Mouse (Mus musculus) midbrain, embryonic 11.5 days (tissue): Measurements from ENCODE around the gene Alg14. TPM values are rescaled to one million over a fixed set of nuclear protein-coding genes. Genes with fewer than 3 reads are reported as not detected.
A peak's percentile ranks its signal among the peaks of the same experiment; 100 is the strongest.

Source experiments
- ATAC-seq: fragments of 200-750 bp; cut with Nextera tagmentation; 2 replicates; pipeline ENCODE4 v1.8.0; 2017; ENCODE audit warnings: moderate TSS enrichment, moderate library complexity; ENCODE audit not compliant: low FRiP score
- DNase-seq: peaks from one replicate; pipeline ENCODE4 v3.0.0; 2015; ENCODE audit warnings: low spot score; ENCODE audit errors: missing footprints
- H3K27ac ChIP-seq: fragments of 300-500 bp; sonication (generic); 2 replicates; pipeline ENCODE4 v1.5.1; 2014; ENCODE audit warnings: low read depth, low read length
- H3K27me3 ChIP-seq: fragments of 300-500 bp; sonication (generic); 2 replicates; pipeline ENCODE4 v1.6.1; 2014; ENCODE audit warnings: mild to moderate bottlenecking, low read length, moderate library complexity, mixed read lengths; ENCODE audit not compliant: control insufficient read depth, insufficient read depth
- H3K36me3 ChIP-seq: fragments of 300-500 bp; sonication (generic); 2 replicates; pipeline ENCODE4 v1.6.1; 2014; ENCODE audit warnings: mild to moderate bottlenecking, low read length, moderate library complexity, mixed read lengths; ENCODE audit not compliant: control insufficient read depth, insufficient read depth
- H3K4me1 ChIP-seq: fragments of 300-500 bp; sonication (generic); 2 replicates; pipeline ENCODE4 v1.6.1; 2014; ENCODE audit warnings: low read length; ENCODE audit not compliant: control insufficient read depth, insufficient read depth
- H3K4me2 ChIP-seq: fragments of 300-500 bp; sonication (generic); 2 replicates; pipeline ENCODE4 v1.6.1; 2014; ENCODE audit warnings: mild to moderate bottlenecking, moderate library complexity
- H3K4me3 ChIP-seq: fragments of 300-500 bp; sonication (generic); 2 replicates; pipeline ENCODE4 v1.5.1; 2014; ENCODE audit warnings: low read depth, low read length
- H3K9ac ChIP-seq: fragments of 300-500 bp; sonication (generic); 2 replicates; pipeline ENCODE4 v1.6.1; 2014; ENCODE audit warnings: low read length
- H3K9me3 ChIP-seq: fragments of 300-500 bp; sonication (generic); 2 replicates; pipeline ENCODE4 v1.6.1; 2016; ENCODE audit warnings: low read length; ENCODE audit not compliant: control insufficient read depth
- WGBS: fragments of 180-500 bp; shearing (Covaris S2); extraction: QIAGEN DNeasy Blood & Tissue Kit; methylation state at CpG from one replicate; pipeline ENCODE4 v1.1.7; 2014; 5-methylcytosine and 5-hydroxymethylcytosine counted together
- polyA plus RNA-seq: library from polyadenylated mRNA; unstranded; fragments of >200 nt; fragmentation: Nextera tagmentation; extraction: Ambion mirVana; gene quantifications from 2 replicates; pipeline ENCODE4 v1.2.1, GENCODE M21; 2014

The Alg14 gene
- polyA plus RNA-seq, 1 experiment from 2014 or later: 38.0 TPM

DNA sequence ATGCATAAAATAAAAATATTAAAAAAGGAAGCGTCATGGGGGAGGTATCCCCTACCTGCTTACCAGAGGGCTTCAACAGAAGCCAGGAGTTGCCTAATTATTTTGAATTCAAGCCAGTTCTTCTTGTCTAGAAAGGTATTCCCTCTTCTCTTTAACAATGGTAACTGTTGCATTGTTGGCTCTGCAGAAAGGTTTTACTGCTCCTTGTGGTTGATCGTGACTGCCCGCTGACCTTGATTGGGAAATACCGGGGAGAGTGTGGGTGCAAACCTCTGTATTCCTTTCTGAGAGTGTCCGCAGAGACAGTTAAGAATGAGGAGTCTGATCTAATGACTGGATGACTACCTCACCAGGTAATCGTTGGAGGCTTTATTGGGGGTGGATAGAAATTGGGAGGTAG lies 59.7 kb downstream of the Alg14 start:
- Histone ChIP-seq H3K27me3 (no peaks in the 10 kb centered on the region; the same call in 1 of the 2 replicates), H3K4me1 (peaks cover 20% of the 10 kb centered on the region), H3K4me2 (no peak overlapping the region), H3K4me3 (no peak overlapping the region), H3K27ac (no peak overlapping the region), H3K36me3 (no peaks in the 10 kb centered on the region), H3K9ac (no peak overlapping the region), H3K9me3 (no peaks in the 10 kb centered on the region)
- ATAC-seq: no peak
- DNase-seq: no peak
- WGBS: 93% methylated on average over 6 of the region's 6 CpGs

DNA sequence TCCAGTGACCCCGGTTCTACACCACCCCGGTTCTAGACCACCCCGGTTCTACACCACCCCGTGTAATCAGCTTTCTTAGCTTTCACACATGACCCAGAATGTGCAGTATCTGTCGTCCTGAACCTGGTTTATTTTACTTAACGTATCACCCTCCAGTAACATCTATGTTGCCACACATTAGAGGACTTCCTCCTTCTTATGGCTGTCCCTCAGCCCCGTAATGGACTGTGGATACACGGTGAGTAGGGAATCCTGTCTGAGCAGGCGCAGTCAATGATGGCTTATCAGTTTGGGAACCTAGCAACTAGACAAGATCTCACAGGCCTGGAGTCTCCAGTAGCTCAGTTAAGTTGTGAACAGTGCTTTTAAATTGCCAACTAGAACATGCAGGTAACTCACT lies 62.7 kb downstream of the Alg14 start:
- peaks cover 14% of the 10 kb centered on the region for H3K4me1 ChIP-seq
- DNase-seq: no peak
- no peaks in the 10 kb centered on the region for H3K9me3 ChIP-seq
- no peak overlapping the region for H3K4me3 ChIP-seq
- WGBS: 90% methylated on average over 9 of the region's 9 CpGs
- no peak for ATAC-seq
- no peak overlapping the region for H3K4me2 ChIP-seq
- no peaks in the 10 kb centered on the region; the same call in 1 of the 2 replicates for H3K27me3 ChIP-seq
- no peak overlapping the region for H3K9ac ChIP-seq
- H3K27ac ChIP-seq: no peak overlapping the region
- H3K36me3 ChIP-seq: no peaks in the 10 kb centered on the region

DNA sequence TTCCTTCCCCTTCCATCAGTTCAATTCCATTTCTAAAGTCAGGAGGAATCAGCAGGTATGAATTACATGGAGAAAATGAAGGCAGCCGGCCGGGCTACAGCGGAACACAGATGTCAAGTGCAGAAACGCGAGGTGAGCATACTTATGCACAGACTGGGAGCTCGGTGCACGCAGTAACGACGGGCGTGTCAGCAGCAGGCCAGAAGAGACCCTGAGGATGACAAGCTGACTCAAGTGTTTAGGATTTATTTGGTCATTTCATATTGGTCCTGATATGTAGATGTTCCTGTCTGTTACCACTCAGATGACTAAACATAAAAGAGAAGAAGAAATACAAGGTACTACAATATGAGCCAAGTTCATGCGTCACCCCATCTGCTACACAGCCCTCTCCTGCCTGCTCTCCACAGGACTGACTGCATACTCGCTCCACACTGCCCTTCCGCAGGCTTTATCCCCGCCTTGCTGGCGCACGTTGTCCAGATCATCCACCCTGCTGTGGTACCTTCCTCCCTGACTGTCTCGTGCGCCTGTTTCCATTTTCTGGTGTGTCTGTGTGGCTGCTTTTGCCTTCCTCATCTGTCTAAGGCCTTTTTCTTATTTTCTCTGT lies 63.4 kb downstream of the Alg14 start:
- no peaks in the 10 kb centered on the region for H3K9me3 ChIP-seq
- peaks cover 7% of the 10 kb centered on the region for H3K4me1 ChIP-seq
- WGBS: 87% methylated on average over 18 of the region's 18 CpGs
- H3K9ac ChIP-seq: no peak overlapping the region
- no peak overlapping the region for H3K27ac ChIP-seq
- no peaks in the 10 kb centered on the region; the same call in 1 of the 2 replicates for H3K36me3 ChIP-seq
- ATAC-seq (no peak), DNase-seq (no peak)
- H3K27me3 ChIP-seq: no peaks in the 10 kb centered on the region; the same call in 1 of the 2 replicates
- H3K4me2 ChIP-seq: no peak overlapping the region
- no peak overlapping the region for H3K4me3 ChIP-seq

DNA sequence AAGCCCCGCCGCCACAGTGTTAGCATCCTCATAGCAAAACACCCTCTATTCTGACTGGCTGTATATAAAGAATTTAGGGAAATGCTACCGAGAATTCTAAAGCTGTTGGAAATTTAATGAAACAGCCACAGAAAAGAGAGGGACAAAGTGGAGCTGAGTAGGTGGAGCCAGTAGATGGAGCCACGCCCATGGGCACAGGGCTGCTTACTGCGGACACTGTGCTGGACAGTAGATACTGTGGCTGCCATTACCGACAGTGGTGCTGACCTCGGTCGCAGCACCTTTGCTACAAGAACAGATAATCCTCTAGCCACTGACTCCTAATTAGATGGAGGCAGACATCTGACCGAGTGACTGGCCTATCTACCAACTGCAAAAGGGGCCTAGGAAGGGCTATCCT lies 64.0 kb downstream of the Alg14 start:
- H3K27ac ChIP-seq: no peak overlapping the region
- no peaks in the 10 kb centered on the region; the same call in 1 of the 2 replicates for H3K36me3 ChIP-seq
- no peak overlapping the region for H3K4me2 ChIP-seq
- ATAC-seq (no peak), DNase-seq (no peak)
- H3K4me1 ChIP-seq: peaks cover 1% of the 10 kb centered on the region; the same call in 1 of the 2 replicates
- no peaks in the 10 kb centered on the region for H3K9me3 ChIP-seq
- H3K4me3 ChIP-seq: no peak overlapping the region
- no peak overlapping the region for H3K9ac ChIP-seq
- no peaks in the 10 kb centered on the region; the same call in 1 of the 2 replicates for H3K27me3 ChIP-seq
- WGBS: 83% methylated on average over 9 of the region's 9 CpGs

DNA sequence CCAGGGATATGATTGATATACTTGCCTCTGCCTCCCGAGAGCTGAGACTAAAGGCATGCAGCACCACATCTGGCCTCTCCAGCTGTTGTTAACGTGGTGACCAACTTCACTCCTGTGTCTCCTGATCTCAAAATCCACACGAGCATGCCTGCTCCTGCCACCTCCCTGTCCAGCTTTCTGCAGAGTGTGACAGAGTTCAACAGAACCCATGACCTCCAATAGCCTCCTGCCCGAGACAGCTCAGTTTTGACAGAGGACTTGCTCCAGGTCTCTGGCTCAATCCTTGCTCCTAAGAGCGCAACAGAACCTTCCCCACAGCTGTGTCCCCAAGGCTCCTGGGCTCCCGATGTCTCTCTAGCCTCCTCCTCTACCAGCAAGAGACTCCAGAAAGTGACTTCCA lies 64.5 kb downstream of the Alg14 start:
- ATAC-seq (no peak), DNase-seq (no peak)
- no peak overlapping the region for H3K27ac ChIP-seq
- H3K4me3 ChIP-seq: no peak overlapping the region
- no peaks in the 10 kb centered on the region for H3K9me3 ChIP-seq
- no peaks in the 10 kb centered on the region; the same call in 1 of the 2 replicates for H3K36me3 ChIP-seq
- H3K4me2 ChIP-seq: no peak overlapping the region
- no peaks in the 10 kb centered on the region for H3K4me1 ChIP-seq
- 86% methylated on average over 6 of the region's 6 CpGs for WGBS
- H3K9ac ChIP-seq: no peak overlapping the region
- H3K27me3 ChIP-seq: no peaks in the 10 kb centered on the region; the same call in 1 of the 2 replicates

DNA sequence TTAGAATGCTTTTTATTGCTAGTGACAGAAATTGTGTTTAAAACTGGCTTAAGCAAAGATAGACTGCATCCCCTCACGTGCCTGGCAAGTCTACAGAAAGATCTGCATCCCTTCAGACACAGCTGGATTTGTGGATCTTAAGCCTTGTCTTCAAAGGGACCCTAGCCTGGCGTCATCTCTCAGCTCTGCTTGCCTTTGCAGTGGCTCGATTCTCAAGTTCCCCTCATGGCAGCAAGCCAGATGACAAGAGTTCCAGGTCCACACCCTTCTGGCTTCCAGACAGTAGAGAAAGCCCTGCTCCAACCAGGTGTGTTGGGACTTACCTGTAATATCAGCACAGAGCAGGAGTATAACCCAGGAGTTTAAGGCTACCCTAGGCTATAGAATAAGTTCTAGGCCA lies 65.5 kb downstream of the Alg14 start:
- DNase-seq (no peak), ATAC-seq (no peak)
- H3K4me2 ChIP-seq: no peak overlapping the region
- no peaks in the 10 kb centered on the region for H3K27me3 ChIP-seq
- 77% methylated on average over 3 of the region's 3 CpGs for WGBS
- no peaks in the 10 kb centered on the region; the same call in 1 of the 2 replicates for H3K36me3 ChIP-seq
- H3K9ac ChIP-seq: no peak overlapping the region
- H3K4me3 ChIP-seq: no peak overlapping the region
- no peaks in the 10 kb centered on the region for H3K9me3 ChIP-seq
- H3K27ac ChIP-seq: no peak overlapping the region
- no peaks in the 10 kb centered on the region for H3K4me1 ChIP-seq

DNA sequence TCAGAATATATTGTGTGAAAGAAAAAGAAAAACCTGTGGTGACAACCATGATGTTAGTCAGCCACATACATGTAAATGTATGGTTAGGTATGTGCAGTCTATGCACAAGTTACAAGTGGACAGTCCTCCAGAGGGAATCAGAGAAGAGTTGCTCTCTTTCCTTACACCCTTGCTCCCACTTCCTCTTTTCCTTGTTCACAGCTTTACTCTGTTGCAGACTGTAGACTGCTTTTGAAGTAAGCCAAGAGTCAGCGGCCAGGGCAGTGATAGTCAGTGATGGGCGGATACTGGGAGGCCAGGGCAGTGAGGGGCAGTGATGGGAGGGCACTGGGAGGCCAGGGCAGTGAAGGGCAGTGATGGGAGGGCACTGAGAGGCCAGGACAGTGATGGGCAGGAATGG lies 66.7 kb downstream of the Alg14 start:
- H3K27me3 ChIP-seq: no peaks in the 10 kb centered on the region
- WGBS: 73% methylated on average over 2 of the region's 2 CpGs
- ATAC-seq: no peak

DNA sequence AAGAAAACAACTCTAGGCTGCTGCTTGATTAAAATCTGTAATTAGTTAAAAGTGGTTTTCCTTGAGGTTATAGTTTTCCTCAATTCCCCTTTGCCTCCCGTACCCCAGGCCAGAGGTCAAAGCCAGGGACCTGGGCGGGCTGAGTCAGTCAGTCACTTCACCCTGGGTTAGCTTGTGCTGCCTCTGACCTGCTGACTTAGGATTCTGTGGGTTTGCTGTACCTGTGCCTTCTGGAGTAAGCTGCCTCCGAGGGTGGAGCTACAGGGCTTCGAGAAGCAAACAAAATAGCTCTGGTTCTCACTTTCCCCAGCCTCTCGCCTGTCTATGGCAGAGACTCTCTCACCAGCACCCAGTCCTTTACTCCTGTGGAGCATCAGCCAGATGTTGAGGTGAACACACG lies 67.3 kb downstream of the Alg14 start:
- WGBS: 84% methylated on average over 6 of the region's 6 CpGs
- Histone ChIP-seq H3K4me3 (no peak overlapping the region), H3K9ac (no peak overlapping the region), H3K4me1 (no peaks in the 10 kb centered on the region), H3K9me3 (no peaks in the 10 kb centered on the region), H3K36me3 (no peaks in the 10 kb centered on the region; the same call in 1 of the 2 replicates), H3K4me2 (no peak overlapping the region), H3K27me3 (no peaks in the 10 kb centered on the region), H3K27ac (no peak overlapping the region)
- DNase-seq (no peak), ATAC-seq (0 out of 2 replicates have a peak, but pooled peaks have one; percentile 50)

More for the DNA sequence above, 66.7 kb downstream of the Alg14 start:
- Histone ChIP-seq H3K9ac (no peak overlapping the region), H3K36me3 (no peaks in the 10 kb centered on the region; the same call in 1 of the 2 replicates), H3K4me3 (no peak overlapping the region), H3K4me1 (no peaks in the 10 kb centered on the region), H3K27ac (no peak overlapping the region), H3K9me3 (no peaks in the 10 kb centered on the region), H3K4me2 (no peak overlapping the region)
- DNase-seq: no peak

DNA sequence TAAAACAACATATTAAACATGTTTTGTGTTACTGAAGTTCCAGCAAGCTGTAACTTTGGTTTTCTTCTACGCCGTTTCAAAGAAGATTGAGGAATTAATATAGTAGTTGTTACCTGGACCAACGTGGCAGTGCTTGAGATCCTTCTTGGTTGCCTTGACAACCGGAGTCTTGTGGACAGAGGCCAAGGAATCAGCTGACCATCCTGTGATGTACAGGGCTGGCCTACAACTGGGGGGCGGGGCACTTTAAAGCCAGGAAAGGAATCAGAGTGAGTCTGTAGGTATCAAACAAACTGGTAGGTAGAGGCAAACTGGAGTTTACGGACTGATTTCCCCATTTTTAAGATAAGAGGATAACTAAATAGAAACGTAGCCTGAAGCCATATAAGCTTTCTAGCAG lies 67.7 kb downstream of the Alg14 start:
- H3K36me3 ChIP-seq: no peaks in the 10 kb centered on the region; the same call in 1 of the 2 replicates
- WGBS: 83% methylated on average over 7 of the region's 7 CpGs
- H3K4me2 ChIP-seq: no peak overlapping the region
- ATAC-seq: peak; percentile 48; the same call in 1 of the 2 replicates
- H3K9ac ChIP-seq: no peak overlapping the region
- H3K27me3 ChIP-seq: no peaks in the 10 kb centered on the region
- H3K27ac ChIP-seq: no peak overlapping the region
- no peak for DNase-seq
- no peaks in the 10 kb centered on the region for H3K4me1 ChIP-seq
- no peak overlapping the region for H3K4me3 ChIP-seq
- no peaks in the 10 kb centered on the region for H3K9me3 ChIP-seq
